Mouse (Mus musculus): ENCODE measurements around the gene Card10. TPM values are rescaled to one million over a fixed set of nuclear protein-coding genes. Genes with fewer than 3 reads are reported as not detected.
"Not testable (repeated sequence)": the region's sequence is repeated elsewhere in the genome, so short reads cannot be mapped to it uniquely, and the experiment has no call there.

The Card10 gene
- polyA plus RNA-seq (2015; fragmentation: Nextera tagmentation; extraction: Ambion mirVana), result 9.1 and 9.5 TPM in 2 replicates

GRCm38 (mm10) chr15:78802776-78803391, at the start of gene Card10:
TSS of gene Card10 (minus strand) at chr15:78803042.
- Histone ChIP-seq H3K9me3 (replicated peaks) (no peaks in the 10 kb centered on the region), H3K9ac (peak within 1 kb of the TSS; percentile 74), H3K4me1 (peaks cover 76% of the 10 kb centered on the region), H3K36me3 (peaks cover 5% of the 10 kb centered on the region; the same call in 1 of the 2 replicates), H3K27ac (peak within 1 kb of the TSS; percentile 92), H3K4me3 (replicated peaks) (peak within 1 kb of the TSS; percentile 70), H3K27me3 (peaks cover 57% of the 10 kb centered on the region), H3K4me2 (peak within 1 kb of the TSS; percentile 97)
- 1% methylated on average over 70 of the region's 70 CpGs for WGBS
- peak; percentile 72 for ATAC-seq (replicated peaks; ENCODE audit: low FRiP score)

GRCm38 (mm10) chr15:78851505-78852153, 48.8 kb upstream of the Card10 start:
- 15% methylated on average over 13 of the region's 13 CpGs for WGBS
- Histone ChIP-seq H3K4me1 (peaks cover 44% of the 10 kb centered on the region), H3K9me3 (replicated peaks) (no peaks in the 10 kb centered on the region), H3K4me3 (replicated peaks) (no peak overlapping the region), H3K4me2 (peak overlapping the region; percentile 34; the same call in 1 of the 2 replicates), H3K9ac (0 out of 2 replicates have a peak overlapping the region, but pooled peaks have one; percentile 5), H3K36me3 (peaks cover 25% of the 10 kb centered on the region), H3K27ac (peak overlapping the region; percentile 78), H3K27me3 (peaks cover 4% of the 10 kb centered on the region; the same call in 1 of the 2 replicates)
- ATAC-seq (replicated peaks; ENCODE audit: low FRiP score), result peak; percentile 73

GRCm38 (mm10) chr15:78850944-78851343, 48.1 kb upstream of the Card10 start:
- no peak overlapping the region for H3K4me3 ChIP-seq (replicated peaks)
- H3K27ac ChIP-seq, result peak overlapping the region; percentile 78
- 0 out of 2 replicates have a peak overlapping the region, but pooled peaks have one; percentile 5 for H3K9ac ChIP-seq
- peaks cover 4% of the 10 kb centered on the region; the same call in 1 of the 2 replicates for H3K27me3 ChIP-seq
- peaks cover 25% of the 10 kb centered on the region for H3K36me3 ChIP-seq
- H3K9me3 ChIP-seq (replicated peaks), result no peaks in the 10 kb centered on the region
- H3K4me1 ChIP-seq, result peaks cover 50% of the 10 kb centered on the region
- 62% methylated on average over 6 of the region's 6 CpGs for WGBS
- no peak for ATAC-seq (replicated peaks; ENCODE audit: low FRiP score)
- no peak overlapping the region for H3K4me2 ChIP-seq

DNA sequence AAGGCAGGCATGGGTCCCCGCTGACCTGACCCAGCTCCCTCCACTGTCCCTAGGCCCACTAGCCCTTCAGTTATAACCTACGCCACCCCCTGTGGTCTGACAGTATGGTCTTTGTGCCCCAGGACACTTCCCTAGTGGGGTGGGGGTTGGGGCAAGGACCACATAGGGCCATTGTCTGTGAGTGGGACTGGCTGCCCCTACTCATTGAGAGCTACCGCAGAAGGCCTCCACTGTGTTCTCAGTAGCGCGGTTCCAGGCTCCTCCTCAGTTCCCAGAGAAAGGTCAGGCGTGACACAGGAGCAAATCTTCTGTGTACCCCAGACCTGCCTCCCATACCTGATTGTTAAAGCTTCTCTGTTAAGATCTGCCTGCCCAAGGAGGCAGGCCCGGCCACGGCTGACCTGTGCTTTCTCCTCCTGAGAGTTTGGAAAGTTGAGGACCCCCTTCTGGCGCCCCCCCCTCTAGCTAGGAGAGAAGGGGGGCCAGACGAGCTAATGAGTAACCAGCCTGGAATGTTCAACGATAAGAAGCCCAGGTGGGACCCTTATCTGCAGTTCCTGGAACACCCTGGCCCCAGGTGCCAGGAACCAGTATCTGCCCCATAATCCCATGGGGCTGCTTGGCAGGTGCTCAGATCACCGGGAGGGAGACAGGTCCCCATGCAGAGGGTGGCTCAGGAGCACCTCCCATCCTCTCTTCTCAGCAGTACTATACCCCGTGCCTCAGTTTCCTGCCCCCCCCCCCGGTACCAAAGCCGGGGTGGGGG, 47.4 kb upstream of the Card10 start:
- Histone ChIP-seq H3K36me3 (peaks cover 25% of the 10 kb centered on the region), H3K9me3 (replicated peaks) (no peaks in the 10 kb centered on the region), H3K27me3 (peaks cover 4% of the 10 kb centered on the region; the same call in 1 of the 2 replicates), H3K27ac (peak overlapping the region; percentile 78), H3K4me2 (no peak overlapping the region), H3K9ac (no peak overlapping the region), H3K4me1 (peaks cover 57% of the 10 kb centered on the region), H3K4me3 (replicated peaks) (no peak overlapping the region)
- peak; percentile 19 for ATAC-seq (replicated peaks; ENCODE audit: low FRiP score)
- WGBS, result 60% methylated on average over 15 of the region's 15 CpGs

- peaks cover 25% of the 10 kb centered on the region for H3K36me3 ChIP-seq
- H3K27me3 ChIP-seq, result peaks cover 4% of the 10 kb centered on the region; the same call in 1 of the 2 replicates
- WGBS, result 88% methylated on average over 12 of the region's 12 CpGs
- peak overlapping the region; percentile 78 for H3K27ac ChIP-seq
- H3K4me1 ChIP-seq, result peaks cover 65% of the 10 kb centered on the region
- no peak for ATAC-seq (replicated peaks; ENCODE audit: low FRiP score)
- H3K4me2 ChIP-seq, result no peak overlapping the region
- no peak overlapping the region for H3K9ac ChIP-seq
- H3K9me3 ChIP-seq (replicated peaks), result no peaks in the 10 kb centered on the region
- H3K4me3 ChIP-seq (replicated peaks), result no peak overlapping the region
Measured at GRCm38 (mm10) chr15:78849485-78849884, 46.6 kb upstream of the Card10 start.

- Histone ChIP-seq H3K27ac (no peak overlapping the region), H3K9ac (no peak overlapping the region), H3K4me1 (peaks cover 74% of the 10 kb centered on the region), H3K4me3 (replicated peaks) (no peak overlapping the region), H3K4me2 (no peak overlapping the region), H3K27me3 (peaks cover 13% of the 10 kb centered on the region), H3K9me3 (replicated peaks) (no peaks in the 10 kb centered on the region), H3K36me3 (peaks cover 25% of the 10 kb centered on the region)
- ATAC-seq (replicated peaks; ENCODE audit: low FRiP score), result no peak
- 32% methylated on average over 5 of the region's 5 CpGs for WGBS
Measured at GRCm38 (mm10) chr15:78848467-78848866, 45.6 kb upstream of the Card10 start.

DNA sequence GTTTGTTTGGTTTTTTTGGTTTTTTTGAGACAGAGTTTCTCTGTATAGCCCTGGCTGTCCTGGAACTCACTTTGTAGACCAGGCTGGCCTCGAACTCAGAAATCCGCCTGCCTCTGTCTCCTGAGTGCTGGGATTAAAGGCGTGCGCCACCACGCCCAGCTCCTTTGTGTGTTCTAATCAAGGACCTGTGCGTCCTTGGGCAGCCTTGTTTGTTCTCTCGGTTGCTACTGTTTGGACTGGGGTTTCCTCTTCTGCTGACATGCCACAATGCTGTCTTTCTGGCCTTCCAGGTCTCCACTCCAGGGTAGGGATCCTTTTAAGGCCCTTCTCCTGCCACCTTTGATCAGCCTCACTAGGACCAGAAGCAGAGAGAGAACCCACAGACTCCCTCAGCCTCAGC, 44.0 kb upstream of the Card10 start:
- H3K9ac ChIP-seq, result not testable (repeated sequence)

GRCm38 (mm10) chr15:78846352-78846751, 43.5 kb upstream of the Card10 start:
- peaks cover 90% of the 10 kb centered on the region for H3K4me1 ChIP-seq
- peak overlapping the region; percentile 86 for H3K4me2 ChIP-seq
- H3K9ac ChIP-seq, result no peak overlapping the region
- no peaks in the 10 kb centered on the region for H3K9me3 ChIP-seq (replicated peaks)
- peaks cover 25% of the 10 kb centered on the region for H3K36me3 ChIP-seq
- no peak for ATAC-seq (replicated peaks; ENCODE audit: low FRiP score)
- WGBS, result 54% methylated on average over 8 of the region's 8 CpGs
- no peak overlapping the region for H3K4me3 ChIP-seq (replicated peaks)
- peaks cover 25% of the 10 kb centered on the region for H3K27me3 ChIP-seq
- H3K27ac ChIP-seq, result peak overlapping the region; percentile 94

More for the DNA sequence above, 44.0 kb upstream of the Card10 start:
- H3K4me3 ChIP-seq (replicated peaks); ATAC-seq (replicated peaks; ENCODE audit: low FRiP score); H3K9me3 ChIP-seq (replicated peaks); H3K4me2 ChIP-seq; H3K27ac ChIP-seq: not testable (repeated sequence)
- peaks cover 20% of the 10 kb centered on the region for H3K27me3 ChIP-seq
- H3K4me1 ChIP-seq, result peaks cover 89% of the 10 kb centered on the region
- peaks cover 25% of the 10 kb centered on the region for H3K36me3 ChIP-seq
- 85% methylated on average over 7 of the region's 7 CpGs for WGBS

DNA sequence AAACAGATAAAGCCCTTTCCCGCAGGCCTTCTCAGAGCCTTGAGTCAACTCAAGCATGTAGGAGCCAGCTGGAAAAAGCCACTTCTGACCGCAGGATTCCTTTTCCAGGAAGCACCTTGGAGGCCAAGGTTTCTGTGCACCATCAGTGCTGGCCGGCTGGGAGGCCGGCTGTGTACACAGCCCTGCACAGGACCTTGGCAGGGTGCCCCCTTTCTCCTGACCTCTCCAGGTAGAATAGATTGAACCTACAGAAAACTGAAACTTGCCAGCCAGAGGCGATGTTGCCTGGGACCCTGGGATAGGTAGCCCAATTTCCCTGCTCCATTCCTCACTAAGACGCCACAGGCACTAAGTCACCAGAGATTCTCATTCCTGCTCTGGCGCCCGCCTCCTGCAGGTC, 43.0 kb upstream of the Card10 start:
- Histone ChIP-seq H3K36me3 (peaks cover 25% of the 10 kb centered on the region), H3K4me2 (peak overlapping the region; percentile 86), H3K9me3 (replicated peaks) (no peaks in the 10 kb centered on the region), H3K27me3 (peaks cover 29% of the 10 kb centered on the region), H3K4me3 (replicated peaks) (peak overlapping the region; percentile 65), H3K4me1 (peaks cover 90% of the 10 kb centered on the region), H3K9ac (no peak overlapping the region), H3K27ac (peak overlapping the region; percentile 94)
- 63% methylated on average over 8 of the region's 8 CpGs for WGBS
- no peak for ATAC-seq (replicated peaks; ENCODE audit: low FRiP score)

DNA sequence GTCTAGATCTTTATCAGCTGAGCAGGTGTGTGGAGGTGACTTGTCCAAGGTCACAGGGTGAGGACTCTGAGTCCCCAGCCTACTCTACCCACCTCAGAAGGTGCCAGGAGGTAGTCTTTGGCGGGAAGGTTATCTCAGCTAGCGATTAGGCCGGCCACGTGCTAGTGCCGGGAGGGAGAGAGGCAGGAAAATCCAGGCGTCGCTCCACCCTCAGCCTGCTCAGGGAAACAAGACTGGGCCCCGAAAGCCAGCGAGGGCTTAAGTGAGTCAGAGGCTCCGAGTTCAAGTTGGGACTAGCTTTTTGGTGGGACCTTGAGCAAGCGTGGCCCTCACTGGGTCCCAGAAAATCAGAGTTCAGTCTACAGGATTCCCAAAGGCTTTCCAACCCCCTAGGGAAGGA, 42.5 kb upstream of the Card10 start:
- Histone ChIP-seq H3K4me1 (peaks cover 90% of the 10 kb centered on the region), H3K9me3 (replicated peaks) (no peaks in the 10 kb centered on the region), H3K9ac (no peak overlapping the region), H3K36me3 (peaks cover 25% of the 10 kb centered on the region), H3K27ac (peak overlapping the region; percentile 94), H3K27me3 (peaks cover 29% of the 10 kb centered on the region), H3K4me2 (peak overlapping the region; percentile 86), H3K4me3 (replicated peaks) (peak overlapping the region; percentile 65)
- WGBS, result 61% methylated on average over 11 of the region's 11 CpGs
- ATAC-seq (replicated peaks; ENCODE audit: low FRiP score), result no peak

- peaks cover 25% of the 10 kb centered on the region for H3K36me3 ChIP-seq
- ATAC-seq (replicated peaks; ENCODE audit: low FRiP score), result no peak
- peaks cover 29% of the 10 kb centered on the region for H3K27me3 ChIP-seq
- 20% methylated on average over 9 of the region's 9 CpGs for WGBS
- peak overlapping the region; percentile 65 for H3K4me3 ChIP-seq (replicated peaks)
- H3K9ac ChIP-seq, result peak overlapping the region; percentile 66; the same call in 1 of the 2 replicates
- peak overlapping the region; percentile 94 for H3K27ac ChIP-seq
- H3K9me3 ChIP-seq (replicated peaks), result no peaks in the 10 kb centered on the region
- H3K4me2 ChIP-seq, result peak overlapping the region; percentile 86
- H3K4me1 ChIP-seq, result peaks cover 90% of the 10 kb centered on the region
Measured at GRCm38 (mm10) chr15:78844791-78845190, 41.9 kb upstream of the Card10 start.
